Mouse (Mus musculus) lung, postnatal 36 days (tissue): ENCODE measurements at regions not wholly inside any gene's neighbourhood (a gene's known extent, or its start where the extent isn't known, plus 50 kb on each side); places are given as distances from the start of the nearest gene placed in this dataset.

Experiments used
- DNase-seq: peaks from one replicate; pipeline ENCODE4 v3.0.0; 2022; ENCODE audit warnings: mixed read lengths

DNA sequence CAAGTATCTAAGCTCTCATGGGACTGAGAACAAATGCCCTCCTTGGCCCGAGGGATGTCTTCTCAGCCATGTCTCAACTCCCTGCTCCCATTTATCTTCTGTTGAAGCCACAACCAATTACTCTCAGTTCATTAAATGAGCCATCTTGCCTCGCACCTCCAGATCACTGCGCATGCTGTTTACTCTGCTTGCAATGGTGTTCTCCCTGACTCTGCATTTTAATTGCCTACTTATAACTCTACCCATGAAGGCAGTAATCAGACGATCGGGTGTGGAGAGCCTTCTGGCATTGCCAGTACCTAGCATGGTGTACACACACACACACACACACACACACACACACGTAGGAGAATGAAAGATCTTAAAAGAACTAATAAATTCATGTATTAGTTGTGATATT lies 306.1 kb upstream of the Myt1l start:
- no peak for DNase-seq

DNA sequence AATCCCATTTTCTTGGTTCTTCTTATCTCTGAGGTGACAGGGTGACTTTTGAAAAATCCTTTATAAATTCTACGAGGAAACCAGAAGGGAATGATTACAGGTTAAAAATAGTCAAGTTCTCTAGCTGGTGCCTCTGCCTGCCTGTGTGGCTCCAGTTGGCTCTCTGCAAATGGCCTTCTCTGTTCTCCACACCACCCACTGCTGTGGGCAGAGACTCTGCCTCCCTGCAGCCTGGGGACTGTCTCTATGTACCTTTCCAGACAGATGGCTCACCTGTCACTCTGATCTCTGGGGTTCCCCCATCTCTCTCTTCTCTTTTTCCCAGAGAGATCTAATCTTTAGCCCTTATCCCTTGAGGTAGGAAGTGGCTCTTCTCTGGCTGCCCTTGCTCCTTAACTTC lies 302.2 kb upstream of the Myt1l start:
- no peak for DNase-seq

DNA sequence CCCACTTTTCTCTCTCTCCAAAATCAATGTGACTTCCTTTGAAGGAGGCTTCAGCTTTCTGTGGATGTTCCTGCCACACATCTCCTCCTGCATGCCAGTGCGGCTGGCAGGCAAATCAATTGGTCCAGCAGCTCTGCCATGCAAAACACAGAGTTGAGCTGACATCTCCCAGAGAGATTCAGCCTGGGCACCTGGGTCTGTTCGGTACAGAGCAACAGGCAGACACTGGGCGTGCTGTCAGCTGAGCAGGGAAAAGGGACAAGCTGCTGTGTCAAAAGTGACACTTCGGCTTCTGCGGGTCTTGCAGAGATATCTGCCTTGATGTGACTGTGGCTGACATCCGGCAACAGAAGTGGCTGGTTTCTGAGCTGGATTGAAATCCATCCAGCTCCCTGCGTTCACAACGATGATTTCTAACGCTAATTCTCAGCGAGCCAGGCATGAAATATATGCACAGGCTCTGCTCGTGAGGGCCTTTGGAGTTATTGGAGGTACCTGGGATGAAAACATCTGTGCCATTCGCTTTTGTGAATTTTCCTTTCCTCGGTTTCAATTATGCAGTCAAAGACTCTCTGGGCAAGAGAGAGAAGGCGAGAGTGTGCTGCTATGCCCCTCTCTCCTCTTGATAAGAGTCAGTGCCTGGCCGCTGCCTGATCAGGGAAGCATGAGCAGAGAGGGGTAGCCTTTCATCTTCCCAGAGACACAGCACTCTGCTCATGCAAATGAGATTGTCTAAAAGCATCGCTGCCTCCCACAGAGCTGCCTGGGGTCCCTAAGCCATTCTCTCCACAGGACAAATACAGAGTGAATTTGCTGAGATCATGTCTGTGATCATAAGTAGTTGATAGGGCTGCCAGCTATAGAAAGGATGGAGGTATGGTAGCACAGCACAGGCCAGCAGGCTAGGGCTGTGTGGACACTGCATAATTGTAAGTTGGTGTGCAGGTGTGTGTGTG lies 295.4 kb upstream of the Myt1l start:
- no peak for DNase-seq

DNA sequence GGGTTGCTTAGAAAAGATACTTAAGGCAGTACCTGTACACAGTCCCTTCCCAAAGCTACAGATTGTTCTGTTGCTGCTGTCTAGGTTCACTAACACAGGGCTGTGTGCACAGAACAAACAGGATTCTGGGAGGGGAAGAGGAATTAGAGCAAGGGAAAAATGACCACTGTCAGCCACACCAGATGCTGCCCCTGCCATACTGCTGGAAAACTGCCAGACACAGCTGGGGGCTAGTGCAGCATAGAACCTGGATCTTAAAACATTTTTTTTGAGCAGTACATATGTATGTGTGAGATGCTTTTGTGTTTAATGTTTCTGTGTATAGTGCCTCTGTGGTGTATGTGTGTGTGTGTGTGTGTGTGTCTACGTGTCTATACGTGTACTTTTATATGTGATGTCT lies 291.7 kb upstream of the Myt1l start:
- DNase-seq = no peak

DNA sequence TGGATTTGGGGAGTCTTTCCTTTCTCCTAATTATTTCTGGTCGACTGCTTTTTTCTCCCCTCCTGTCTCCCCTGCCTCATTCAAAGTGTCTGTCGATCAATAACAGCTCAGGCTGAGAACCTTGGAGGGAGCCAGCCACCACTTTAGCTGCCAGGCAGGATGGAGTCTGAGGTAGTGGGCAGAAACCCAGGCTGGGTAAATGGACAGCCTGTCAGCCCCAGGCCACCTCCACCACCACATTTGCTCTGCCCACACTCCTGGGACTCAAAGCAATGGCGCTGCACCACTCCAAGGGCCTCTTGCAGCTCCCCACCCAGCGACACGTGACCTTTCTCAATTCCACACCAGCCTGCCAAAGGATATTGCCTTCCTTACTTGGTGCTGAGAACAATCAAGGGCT lies 290.7 kb upstream of the Myt1l start:
- DNase-seq = no peak

DNA sequence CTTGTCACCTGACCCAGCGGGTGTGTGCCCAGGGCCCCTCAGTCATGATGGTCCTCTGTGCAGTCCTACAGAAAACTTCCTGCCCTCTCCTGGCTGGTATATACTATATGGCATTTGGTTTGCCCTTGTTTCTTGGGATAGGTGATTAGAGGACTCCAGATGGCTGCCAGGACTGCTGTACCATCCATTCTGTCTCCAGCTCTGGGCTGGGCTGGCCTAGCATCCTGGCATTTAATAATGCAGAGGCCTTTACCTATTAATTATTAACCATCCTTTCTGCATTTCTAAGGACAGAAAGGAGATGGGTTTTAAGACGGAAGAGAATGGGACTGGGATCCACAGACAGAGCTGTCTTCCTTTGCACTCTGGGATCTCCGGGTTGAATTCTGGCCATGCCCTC lies 288.7 kb upstream of the Myt1l start:
- DNase-seq = no peak

DNA sequence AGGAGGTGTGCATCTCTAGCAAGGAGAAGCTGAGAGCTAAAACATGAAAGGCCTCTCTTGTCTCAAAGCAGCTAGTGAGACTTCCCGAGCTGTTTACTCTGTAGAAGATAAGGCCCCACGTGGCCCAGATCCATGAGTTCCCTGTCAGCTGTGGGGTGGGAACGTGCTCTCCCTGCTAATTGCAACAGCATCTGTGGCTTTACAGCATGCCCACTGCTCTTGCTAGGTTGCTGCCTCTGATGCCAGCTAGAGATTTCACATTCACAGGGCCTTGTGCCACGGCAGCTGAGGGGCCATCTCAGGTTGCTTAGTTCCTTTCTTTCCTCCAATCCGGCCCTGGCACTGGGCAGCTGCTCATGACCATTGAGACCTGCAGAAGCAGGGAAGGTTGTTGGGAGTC lies 288.2 kb upstream of the Myt1l start:
- no peak for DNase-seq

DNA sequence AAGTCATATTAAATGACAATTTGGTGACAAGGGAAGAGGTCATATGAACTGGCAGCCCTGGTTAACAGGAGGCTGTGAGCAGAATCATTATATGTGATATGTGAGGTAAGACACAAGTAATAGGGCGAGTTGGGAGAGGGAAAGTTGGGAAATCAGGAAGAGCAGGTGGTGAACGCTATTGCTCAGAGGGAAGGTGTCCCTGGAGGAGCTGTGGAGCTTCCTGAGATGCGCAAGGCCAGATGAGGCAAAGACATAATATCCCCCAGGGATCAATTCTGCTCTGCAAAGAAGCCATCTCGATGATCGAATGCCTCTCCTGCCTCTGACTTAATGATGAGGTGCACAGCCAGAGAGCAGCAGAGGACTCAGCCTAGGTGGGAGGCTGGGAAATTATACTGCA lies 285.1 kb upstream of the Myt1l start:
- no peak for DNase-seq

DNA sequence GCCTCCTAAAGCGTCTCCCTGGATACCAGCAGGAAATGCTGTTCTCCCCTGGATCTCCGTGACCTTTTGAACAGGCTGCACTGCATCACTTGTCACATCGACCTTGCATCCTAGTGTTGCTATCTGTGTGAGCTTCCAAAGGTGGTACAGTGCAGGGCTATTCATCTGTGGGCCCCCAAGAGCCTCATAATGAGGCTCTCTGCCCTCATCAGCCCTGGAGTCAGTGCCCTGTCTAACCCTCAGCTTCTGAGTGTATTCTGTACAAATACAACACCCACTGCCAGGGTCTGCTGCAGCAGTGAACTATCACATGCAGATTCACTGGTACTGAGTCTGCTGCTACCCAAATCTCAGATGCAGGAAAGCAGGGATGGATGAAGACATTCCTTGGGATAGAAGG lies 282.1 kb upstream of the Myt1l start:
- DNase-seq = no peak

DNA sequence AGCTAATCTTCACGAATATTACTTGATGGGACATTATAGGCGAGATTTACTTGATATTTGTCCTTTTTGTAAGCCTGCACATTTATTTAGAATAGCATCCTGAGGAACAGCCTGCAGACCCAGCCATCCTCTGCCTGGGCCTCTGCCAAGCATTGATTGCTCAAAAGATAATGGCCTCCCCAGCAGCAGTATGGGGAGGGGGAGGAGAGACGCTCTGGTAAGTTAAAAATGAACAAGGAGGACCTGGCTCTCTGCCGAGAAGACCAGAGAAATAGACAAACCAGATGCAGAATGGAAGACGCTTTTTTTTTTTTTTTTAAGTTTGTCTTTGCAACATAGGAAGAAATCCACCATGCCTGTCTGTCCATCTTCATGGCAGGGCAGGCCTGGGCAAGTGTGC lies 280.8 kb upstream of the Myt1l start:
- DNase-seq = no peak

DNA sequence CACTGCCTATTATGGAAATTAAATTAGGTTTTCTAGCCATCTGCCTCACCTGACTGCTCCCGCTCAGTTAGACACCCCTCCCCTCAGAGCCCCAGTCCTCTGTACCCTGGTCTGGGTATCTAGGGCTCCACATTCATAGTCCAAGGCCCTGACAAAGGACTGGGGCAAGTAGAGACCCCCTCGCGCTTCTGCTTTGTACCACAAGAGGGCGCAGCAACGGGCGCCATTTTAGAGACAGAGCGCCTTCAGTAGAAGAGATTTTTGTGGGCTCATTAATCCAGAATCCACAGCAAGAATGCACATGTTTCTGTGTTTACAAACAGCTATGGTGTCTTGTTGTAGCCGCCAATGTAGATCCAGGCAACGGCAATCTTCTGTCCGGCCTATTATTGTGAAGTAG lies 279.7 kb upstream of the Myt1l start:
- no peak for DNase-seq

DNA sequence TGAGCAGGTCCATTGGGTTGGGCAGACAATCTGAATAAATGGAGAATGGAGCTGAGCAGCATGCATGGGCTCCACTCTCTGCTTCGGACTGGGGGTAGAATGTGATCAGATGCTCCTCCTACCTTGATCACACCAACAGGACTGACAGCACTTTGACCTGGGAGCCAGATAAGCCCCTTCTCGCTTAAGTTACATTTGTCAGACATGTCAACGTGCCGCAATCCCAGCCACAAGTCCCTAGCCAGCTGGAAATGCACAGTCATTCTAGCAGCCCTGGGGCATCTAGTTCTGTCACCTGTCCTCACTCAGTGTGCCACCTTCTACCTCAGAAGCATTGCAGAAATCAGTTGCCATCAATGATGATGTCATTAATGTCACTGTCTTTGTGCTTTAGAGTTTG lies 272.1 kb upstream of the Myt1l start:
- no peak for DNase-seq

DNA sequence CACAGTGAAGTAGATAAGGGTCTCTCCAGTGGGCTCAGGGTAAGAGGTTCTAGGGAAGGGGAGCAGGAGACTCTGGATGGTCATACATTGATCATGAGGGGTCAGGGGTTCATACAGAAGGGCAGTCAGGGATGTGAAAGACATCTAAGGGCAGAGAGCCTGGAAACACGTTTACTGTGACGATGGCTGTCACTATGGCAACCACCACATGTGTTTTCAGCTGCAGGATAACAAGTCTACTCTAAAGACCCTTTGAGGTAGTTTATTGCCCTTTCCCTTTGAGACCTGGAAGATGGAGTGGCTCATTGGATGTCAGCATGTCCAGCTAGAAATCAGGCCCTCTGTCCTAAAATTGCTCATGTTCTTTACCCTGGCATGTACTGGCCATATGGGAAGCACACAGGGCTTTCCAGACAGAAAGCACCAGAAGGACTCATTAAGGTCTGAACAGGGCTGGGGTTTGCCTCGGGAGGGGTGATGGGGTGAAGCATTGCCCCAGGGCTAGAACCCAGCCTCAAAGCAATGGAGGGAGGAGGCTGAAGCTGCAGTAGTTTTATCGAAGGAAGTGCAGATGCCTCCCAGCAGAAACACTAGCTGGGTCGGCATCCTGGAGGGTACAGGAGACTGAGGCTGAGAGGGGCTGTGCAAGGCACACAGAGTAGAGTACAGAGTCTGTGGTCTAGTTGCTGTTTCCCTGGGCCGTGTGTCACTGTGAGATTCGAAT lies 271.0 kb upstream of the Myt1l start:
- DNase-seq = no peak

DNA sequence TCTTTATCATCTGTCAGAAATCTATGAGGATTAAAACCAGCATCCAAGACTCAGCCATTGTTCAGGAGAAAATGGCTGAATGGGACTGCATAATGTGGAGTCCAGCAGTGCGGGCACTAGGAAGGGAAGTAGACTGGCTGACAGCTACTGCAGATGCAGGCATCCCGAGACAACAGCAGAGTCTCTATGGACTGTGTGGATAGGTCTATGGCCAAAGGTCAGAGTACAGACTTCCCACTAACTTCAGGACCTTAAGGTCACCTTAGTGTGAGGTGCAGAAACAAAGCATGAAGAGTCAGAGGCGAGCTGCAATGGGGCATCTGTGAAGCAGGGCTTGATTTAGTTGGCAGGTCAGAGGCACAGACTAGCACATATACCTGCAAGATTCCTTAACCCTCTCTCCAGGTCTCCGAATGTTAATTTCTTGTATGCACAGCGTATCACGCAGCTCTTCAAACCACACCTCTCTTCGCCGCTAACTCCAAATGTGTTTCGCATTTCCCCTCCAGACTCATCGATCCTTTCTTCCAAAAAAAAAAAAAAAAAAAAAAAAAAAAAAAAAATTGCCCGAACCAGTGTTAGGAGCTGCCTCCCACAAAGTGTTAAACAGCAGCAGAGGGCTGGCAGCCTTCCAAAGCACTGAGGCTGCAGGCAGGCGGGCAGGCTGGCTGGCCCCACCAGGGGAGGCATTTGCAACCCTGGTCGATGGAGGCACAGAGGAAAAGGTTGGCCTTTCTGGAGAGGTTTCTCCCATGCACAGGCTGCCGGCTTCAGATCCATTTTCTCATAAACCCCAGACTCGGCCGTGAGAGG lies 270.2 kb upstream of the Myt1l start:
- DNase-seq = peak; percentile 13

DNA sequence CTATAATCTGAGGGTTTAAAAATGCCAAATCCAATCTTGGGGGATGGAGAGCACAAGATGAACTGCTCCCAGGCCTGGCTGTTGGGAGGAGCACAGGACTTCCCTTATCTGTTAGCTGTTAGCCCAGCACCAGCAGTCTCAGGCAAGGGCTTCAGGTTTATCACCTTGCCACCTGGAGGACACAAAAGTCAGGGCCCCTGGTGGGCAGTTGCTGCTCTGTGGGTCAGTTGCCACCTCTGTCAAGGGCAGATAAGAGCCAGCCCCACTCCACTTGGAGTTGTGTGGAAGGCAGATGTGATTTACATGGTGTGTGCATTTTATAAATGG lies 269.7 kb upstream of the Myt1l start:
- no peak for DNase-seq

DNA sequence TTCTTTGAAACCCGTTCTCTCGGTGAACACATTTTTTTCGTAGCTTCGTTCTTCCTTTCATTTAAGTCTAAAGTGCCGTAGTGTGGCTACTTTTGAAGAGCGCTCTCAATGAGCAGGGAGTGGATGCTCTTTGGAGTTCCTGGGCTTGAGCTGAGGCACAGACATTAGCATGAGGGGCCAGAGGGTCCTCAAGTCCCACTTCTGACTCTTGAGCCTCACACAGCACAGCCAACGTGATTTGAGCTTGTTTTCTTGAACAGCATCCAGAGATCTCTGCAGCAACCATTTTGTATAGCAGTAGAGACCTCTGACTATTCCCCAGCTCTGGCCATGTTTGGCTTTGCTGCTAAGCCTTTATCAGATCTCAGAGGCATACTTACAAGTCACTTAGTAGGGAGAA lies 269.2 kb upstream of the Myt1l start:
- DNase-seq = peak; percentile 5

DNA sequence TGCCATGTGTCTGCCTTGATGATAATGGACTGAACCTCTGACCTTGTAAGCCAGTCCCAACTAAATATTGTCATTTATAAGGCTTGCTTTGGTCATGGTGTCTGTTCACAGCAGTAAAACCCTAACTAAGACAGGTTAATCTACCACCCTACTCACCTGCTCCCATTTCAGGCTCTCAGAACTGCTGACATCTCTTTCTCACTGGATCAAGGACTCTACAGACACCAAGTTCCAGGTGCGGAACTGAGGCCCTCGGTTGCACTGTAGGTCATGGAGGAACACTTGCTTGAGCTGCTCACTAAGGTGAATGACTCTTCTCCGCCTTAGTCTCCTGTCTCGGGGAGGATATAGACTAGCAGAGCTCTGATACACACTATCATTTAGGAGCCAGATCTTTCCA lies 254.0 kb upstream of the Myt1l start:
- DNase-seq = no peak

DNA sequence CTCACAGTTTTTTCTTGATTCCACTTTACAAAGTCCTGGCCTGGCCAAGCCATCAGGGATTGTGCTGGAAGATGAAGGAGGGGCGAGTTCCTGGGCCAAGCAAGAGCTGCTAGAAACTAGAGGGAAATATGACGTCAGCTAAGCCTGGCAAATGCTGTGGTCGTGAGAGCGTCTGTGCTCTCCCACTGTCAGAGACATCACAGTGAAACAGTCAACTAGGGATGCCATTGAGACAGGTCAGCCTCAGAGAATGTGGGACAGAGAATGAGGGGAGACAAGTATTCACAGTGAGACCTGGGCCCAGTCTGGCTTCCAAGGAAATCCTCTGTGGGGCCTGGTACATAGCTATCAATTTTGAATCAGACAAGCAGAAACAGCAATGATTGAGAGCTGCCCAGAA lies 252.5 kb upstream of the Myt1l start:
- DNase-seq = no peak

DNA sequence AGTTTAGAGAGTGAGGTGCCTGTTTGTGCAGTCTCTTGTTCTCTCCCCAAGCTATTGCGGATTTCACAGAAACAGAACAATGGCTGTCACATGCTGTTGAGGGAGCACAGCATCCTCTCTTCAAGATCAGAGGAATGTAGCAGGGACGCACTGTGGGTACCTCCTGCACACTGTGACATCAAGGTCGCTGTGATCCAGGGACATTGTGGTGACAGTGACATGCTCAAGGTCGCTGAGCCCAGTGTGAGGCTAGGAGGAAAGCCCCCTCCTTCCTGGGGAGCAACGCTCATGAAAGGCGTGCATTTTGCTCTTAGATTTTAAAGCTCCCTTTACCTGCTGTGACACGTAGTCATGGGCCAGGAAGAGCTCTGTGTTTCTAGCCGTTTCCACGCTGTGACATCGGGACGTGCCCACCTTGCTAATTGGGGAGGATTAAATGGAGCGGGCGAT lies 248.5 kb upstream of the Myt1l start:
- no peak for DNase-seq

DNA sequence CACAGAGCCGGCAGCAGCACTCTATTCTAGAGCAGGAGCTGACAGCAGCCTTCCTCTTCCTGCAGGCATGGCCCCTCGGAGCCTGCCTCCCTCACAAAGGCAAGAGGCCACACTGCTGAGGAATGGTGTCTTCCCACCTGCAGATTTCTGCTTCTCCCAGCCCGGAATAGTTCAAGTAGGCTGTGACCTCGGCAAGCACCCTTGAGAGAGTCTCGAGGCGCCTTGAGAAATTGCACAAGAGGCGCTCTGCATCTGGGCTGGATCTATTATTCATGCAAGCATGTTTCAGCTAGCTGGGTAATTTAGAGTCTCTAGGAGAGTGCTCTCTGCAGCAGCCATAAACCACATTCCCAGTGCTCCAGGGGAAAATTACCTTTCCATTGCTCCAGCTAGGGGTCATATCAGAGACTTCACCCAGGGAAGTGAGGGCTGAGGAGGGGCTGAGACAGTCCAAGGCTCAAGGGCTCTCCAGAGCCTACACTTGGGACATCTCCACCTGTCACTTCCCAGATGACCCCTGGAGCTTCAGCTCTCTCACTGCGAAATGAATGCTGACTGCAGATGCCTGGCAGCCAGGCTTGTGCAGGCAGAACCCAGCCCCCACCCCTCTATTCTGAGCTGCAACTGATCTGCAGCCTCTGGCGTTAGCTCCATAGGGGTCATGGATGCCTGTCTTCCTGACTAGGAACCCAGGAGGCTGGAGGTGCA lies 247.9 kb upstream of the Myt1l start:
- DNase-seq = peak; percentile 80

DNA sequence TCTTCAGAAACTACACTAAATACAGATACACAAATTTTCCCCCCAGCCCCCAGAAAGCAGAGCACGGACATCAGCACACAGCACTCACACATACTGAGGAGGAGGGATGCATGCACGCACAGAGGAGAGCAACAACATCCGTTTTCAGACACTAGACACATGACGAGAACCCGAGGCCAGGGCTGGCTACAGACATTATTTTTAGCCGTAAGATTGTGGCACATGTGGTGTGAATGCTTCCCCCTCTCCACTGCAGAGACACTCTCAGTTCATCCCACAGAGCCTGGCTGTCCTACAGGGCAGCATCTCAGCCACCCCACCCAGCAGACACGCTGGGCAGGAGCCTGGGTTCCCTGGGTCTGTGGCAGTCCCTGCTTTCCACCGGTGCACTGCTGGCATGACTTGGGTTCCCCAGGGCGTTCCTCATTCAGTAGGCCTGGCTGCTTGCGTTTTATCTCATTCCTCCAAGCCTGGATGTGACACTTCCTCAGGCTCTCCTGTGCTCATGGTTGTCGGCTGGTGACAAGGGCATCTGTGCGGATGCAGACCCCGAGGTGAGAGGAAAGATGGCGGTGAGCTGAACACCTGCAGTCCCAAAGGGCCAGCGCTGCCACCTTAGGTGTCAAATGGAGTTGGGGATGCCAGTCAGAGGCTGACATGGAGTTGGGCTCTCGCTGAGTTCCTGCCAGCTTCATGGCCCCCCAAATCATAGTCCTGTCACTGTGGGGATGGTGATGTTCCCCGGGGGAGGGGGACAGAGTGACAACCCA lies 247.1 kb upstream of the Myt1l start:
- DNase-seq = no peak

DNA sequence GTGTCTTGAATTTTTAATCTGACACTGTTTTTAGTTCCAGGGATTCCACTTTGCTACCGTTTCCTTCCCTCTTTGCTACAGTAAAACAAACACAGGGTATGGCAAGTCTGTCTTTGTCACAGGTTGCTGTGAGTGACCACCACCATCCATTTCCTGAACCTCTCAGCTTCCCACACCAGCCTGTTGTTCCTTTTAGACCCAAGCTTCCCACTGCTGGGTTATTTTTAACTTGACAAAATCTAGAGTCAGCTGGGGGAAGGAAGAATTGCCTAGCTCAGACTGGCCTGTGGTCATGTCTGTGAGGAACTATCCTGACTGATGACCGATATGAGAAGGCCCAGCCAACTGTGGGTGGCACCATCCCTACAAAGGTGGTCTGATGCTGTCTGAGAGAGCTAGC lies 239.4 kb upstream of the Myt1l start:
- no peak for DNase-seq
